Mouse (Mus musculus) hindbrain, embryonic 10.5 days (tissue): ENCODE data around the gene Olfr724. TPM values are rescaled to one million over a fixed set of nuclear protein-coding genes. Genes with fewer than 3 reads are reported as not detected.
"Not testable (repeated sequence)": the region's sequence is repeated elsewhere in the genome, so short reads cannot be mapped to it uniquely, and the experiment has no call there.

ENCODE experiments used
- DNase-seq: peaks from one replicate; pipeline ENCODE4 v3.0.0-alpha.2; 2017; ENCODE audit warnings: low spot score
- H3K27ac ChIP-seq: fragments of 300-500 bp; sonication (generic); 2 replicates; pipeline ENCODE4 v1.5.1; 2016; ENCODE audit warnings: mild to moderate bottlenecking, moderate library complexity
- H3K27me3 ChIP-seq: fragments of 300-500 bp; sonication (generic); 2 replicates; pipeline ENCODE4 v1.6.1; 2016; ENCODE audit warnings: mild to moderate bottlenecking; ENCODE audit not compliant: poor library complexity, insufficient read depth, severe bottlenecking
- H3K36me3 ChIP-seq: fragments of 300-500 bp; sonication (generic); 2 replicates; pipeline ENCODE4 v1.6.1; 2016; ENCODE audit warnings: mild to moderate bottlenecking, moderate library complexity
- H3K4me1 ChIP-seq: fragments of 300-500 bp; sonication (generic); replicated peaks from 2 replicates; pipeline ENCODE4 v1.6.1; 2016; ENCODE audit warnings: mild to moderate bottlenecking
- H3K4me3 ChIP-seq: fragments of 300-500 bp; sonication (generic); 2 replicates; pipeline ENCODE4 v1.5.1; 2016; ENCODE audit warnings: mild to moderate bottlenecking, moderate library complexity
- H3K9me3 ChIP-seq: fragments of 300-500 bp; sonication (generic); 2 replicates; pipeline ENCODE4 v1.6.1; 2016; ENCODE audit warnings: mild to moderate bottlenecking, moderate library complexity
- WGBS: fragments of 180-500 bp; shearing (Covaris S2); methylation state at CpG from one replicate; pipeline ENCODE4 v1.1.7; 2016; 5-methylcytosine and 5-hydroxymethylcytosine counted together
- polyA plus RNA-seq: library from polyadenylated mRNA; unstranded; fragments of >200 nt; fragmentation: Nextera tagmentation; extraction: Ambion mirVana; gene quantifications from 2 replicates; pipeline ENCODE4 v1.2.1, GENCODE M21; 2016

Gene Olfr724
- not detected in 2 replicates for polyA plus RNA-seq

DNA sequence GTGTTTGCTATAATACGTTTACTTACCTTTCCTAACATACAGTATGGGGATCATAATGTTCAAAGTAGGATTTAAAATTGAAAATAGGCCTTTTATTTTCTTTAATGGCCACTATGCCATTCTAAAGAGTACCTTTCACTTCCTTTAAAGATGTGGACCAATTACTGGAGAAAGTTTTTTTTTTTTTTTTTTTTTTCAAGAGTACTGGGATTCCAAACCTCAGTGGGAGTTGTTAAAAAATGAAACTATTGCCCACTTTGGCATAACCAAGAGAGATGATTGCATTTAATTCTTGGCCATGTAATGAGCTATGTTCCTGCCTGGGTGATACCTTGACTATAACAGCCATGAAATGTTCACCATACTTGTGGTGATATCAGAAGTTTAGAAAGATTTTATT is at the start of gene Olfr724:
TSS of gene Olfr724 (minus strand) at position 101 of the 400 bp plus-strand sequence.
- DNase-seq, H3K9me3 ChIP-seq, H3K27ac ChIP-seq, H3K27me3 ChIP-seq, H3K4me3 ChIP-seq, H3K36me3 ChIP-seq, H3K4me1 ChIP-seq: not testable (repeated sequence)
- 79% methylated on average over 1 of the region's 1 CpGs for WGBS

DNA sequence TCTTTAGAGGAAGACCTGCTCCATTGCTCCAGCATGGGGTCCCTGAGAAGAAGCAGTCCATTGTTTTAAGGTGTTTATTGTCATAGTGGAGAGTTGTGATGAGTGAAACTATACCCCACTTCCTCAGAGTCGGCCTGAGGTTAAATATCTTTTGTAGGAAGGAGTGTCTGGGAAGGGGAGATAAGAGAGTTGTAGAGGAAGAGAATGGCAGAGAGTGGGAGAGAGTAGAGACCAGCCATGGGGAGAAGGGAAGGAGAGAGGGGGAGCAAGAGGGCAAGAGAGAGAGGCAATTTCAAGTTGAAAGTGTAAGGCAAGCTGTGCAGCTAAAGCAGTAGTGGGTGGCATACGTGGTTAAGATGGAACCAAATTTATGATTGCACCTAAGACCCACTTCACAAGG is 7.2 kb downstream of the Olfr724 start:
- no peak overlapping the region for H3K4me3 ChIP-seq
- H3K4me1 ChIP-seq, result no peaks in the 10 kb centered on the region
- WGBS, result 54% methylated on average over 2 of the region's 2 CpGs
- DNase-seq, result no peak
- peaks cover 15% of the 10 kb centered on the region; the same call in 1 of the 2 replicates for H3K9me3 ChIP-seq
- H3K27me3 ChIP-seq, result no peaks in the 10 kb centered on the region
- no peak overlapping the region for H3K27ac ChIP-seq
- H3K36me3 ChIP-seq, result no peaks in the 10 kb centered on the region

- not testable (repeated sequence) for DNase-seq, H3K9me3 ChIP-seq, H3K36me3 ChIP-seq, H3K4me3 ChIP-seq, H3K27me3 ChIP-seq, H3K4me1 ChIP-seq, H3K27ac ChIP-seq
Observed at GRCm38 (mm10) chr14:49931687-49932086, 31.4 kb downstream of the Olfr724 start, which contains the start of gene Olfr723. TSS of gene Olfr723 (minus strand) at chr14:49931787.

Other genes starting within 250 kb of the Olfr724 start
- gene Armh4, start 179.9 kb downstream of the Olfr724 start, polyA plus RNA-seq, result 37.7 and 39.5 TPM in 2 replicates
- gene Olfr722, start 61.3 kb downstream of the Olfr724 start, polyA plus RNA-seq, result not detected in 2 replicates
- not detected in 2 replicates for gene Olfr723, start 31.5 kb downstream of the Olfr724 start, polyA plus RNA-seq
- gene Olfr725, start 77.1 kb upstream of the Olfr724 start, polyA plus RNA-seq, result not detected in 2 replicates
- gene Olfr726, start 127.7 kb upstream of the Olfr724 start, polyA plus RNA-seq, result not detected in 2 replicates
- not detected in 2 replicates for gene Olfr727, start 159.9 kb upstream of the Olfr724 start, polyA plus RNA-seq
- gene Olfr728, start 179.4 kb upstream of the Olfr724 start, polyA plus RNA-seq, result not detected in 2 replicates
- 0.04 TPM in 1 of 2 replicates, not detected in the other for gene Olfr729, start 189.6 kb upstream of the Olfr724 start, polyA plus RNA-seq
- gene Olfr730, start 224.9 kb upstream of the Olfr724 start, polyA plus RNA-seq, result not detected in 2 replicates